ENCODE assay signal across 12 mouse cellular contexts in the genomic region with DNA sequence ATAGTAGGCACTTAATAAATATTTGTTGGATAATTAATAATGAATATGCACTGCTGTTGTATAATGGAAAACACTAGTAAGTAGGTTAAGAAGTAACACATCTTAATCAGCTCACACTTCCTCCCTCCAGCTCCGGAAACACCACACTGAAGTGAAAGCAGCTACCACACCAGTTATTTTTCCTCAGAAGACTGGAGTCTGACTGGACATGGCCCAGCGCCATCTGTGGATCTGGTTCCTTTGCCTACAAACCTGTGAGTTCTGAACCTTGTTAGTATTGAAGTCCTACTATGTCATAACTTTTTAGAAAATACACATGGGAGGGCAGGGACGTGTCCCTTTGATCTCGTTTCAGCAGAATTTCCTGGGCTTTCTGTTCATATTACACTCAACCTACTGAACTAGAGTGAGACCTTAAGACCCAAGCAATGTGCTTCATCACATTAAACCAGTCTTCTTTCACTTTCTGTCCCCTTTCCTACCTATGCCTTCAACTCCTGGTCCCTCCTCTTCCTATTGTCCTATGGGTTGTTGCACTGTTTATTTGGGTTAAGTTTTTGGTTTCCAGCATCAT. TPM values are rescaled to one million over a fixed set of nuclear protein-coding genes. Genes with fewer than 3 reads are reported as not detected.
DNase-seq lines count a peak whose midpoint lies in the region; ATAC-seq lines count a peak whose summit lies in the region.
"Had no signal": no experiment of that assay in that cellular context is flagged by ENCODE, and none has a peak within 500 bp of the region (broad histone marks: within the 10 kb centered on the region; RNA-seq: fewer than 3 reads in every experiment).

No protein-coding gene starts in this region.

- DNase-seq in heart, adult 9 months (ENCODE audit: low spot score in 2 of 2): peak; percentile 12 to 28
- DNase-seq in heart, postnatal 25 days (ENCODE audit: low spot score): no peak
- peak; percentile 40 for DNase-seq in lung, postnatal 25 days (ENCODE audit: low spot score)
- peak; percentile 48 for DNase-seq in thymus, postnatal 0 days (ENCODE audit: low spot score)
- DNase-seq in adrenal gland, adult 18-20 months (ENCODE audit: low spot score in 2 of 2): no peak
- no peak for DNase-seq in adrenal gland, postnatal 14 days
- DNase-seq in kidney, adult 11 months: no peak

- peak; percentile 57 for ATAC-seq in granulocyte monocyte progenitor cell, adult 5-6 weeks (replicated peaks; ENCODE audit: poor library complexity, severe bottlenecking)

- intact Hi-C loops in heart, postnatal 25 days (cut with DNase I): no loop called here

RNA-seq across cellular contexts. Expression of gene Cd84, which starts 1.0 kb away (rescaled TPM):
- 1 to 10 TPM; 1.5 to 2.4 TPM for total RNA-seq in heart, postnatal 25 days (2021)
- total RNA-seq in granulocyte monocyte progenitor cell, adult 5-6 weeks (2014; fragmentation: Nextera tagmentation): 27.8 and 46.4 TPM in 2 replicates
- total RNA-seq in granulocyte monocyte progenitor cell, adult 5-6 weeks (2017): 65.1 and 76.7 TPM in 2 replicates
- 42.9 and 52.1 TPM in 2 replicates for polyA plus RNA-seq in thymus, postnatal 0 days (2015; fragmentation: Nextera tagmentation; extraction: Ambion mirVana)
- 10 to 100 TPM in 1 of 2 experiments, 1 to 10 TPM in 1; 3.7 to 11.1 TPM for total RNA-seq in adrenal gland, adult 18-20 months (2021)
- total RNA-seq in adrenal gland, postnatal 14 days (2021): 2.9 and 9.1 TPM in 2 replicates
- polyA plus RNA-seq: erythroblast, embryonic 14.5 days had no signal

RNA-seq across cellular contexts. Expression of gene Gm10521, which starts 54.9 kb away (rescaled TPM):
- under 1 TPM; 0.08 to 0.16 TPM for total RNA-seq in heart, postnatal 25 days (2021)
- 1.6 and 2.3 TPM in 2 replicates for total RNA-seq in granulocyte monocyte progenitor cell, adult 5-6 weeks (2014; fragmentation: Nextera tagmentation)
- total RNA-seq in granulocyte monocyte progenitor cell, adult 5-6 weeks (2017): 1.3 and 1.9 TPM in 2 replicates
- polyA plus RNA-seq in thymus, postnatal 0 days (2015; fragmentation: Nextera tagmentation; extraction: Ambion mirVana): 0.39 and 0.88 TPM in 2 replicates
- total RNA-seq in adrenal gland, adult 18-20 months (2021): under 1 TPM; 0.10 to 0.51 TPM
- 0.11 and 0.75 TPM in 2 replicates for total RNA-seq in adrenal gland, postnatal 14 days (2021)
- polyA plus RNA-seq: erythroblast, embryonic 14.5 days; intestine, embryonic 14.5 days; limb, embryonic 13.5 days; neural tube, embryonic 15.5 days had no signal

Comparison
In these comparisons a context has a peak if more than half of its experiments do, and no peak if none do; other contexts are left out.
1. DNase-seq: peak in heart, adult 9 months (2 of 2), lung, postnatal 25 days (single experiment) and thymus, postnatal 0 days (single experiment); none in heart, postnatal 25 days (single experiment), adrenal gland, adult 18-20 months (0 of 2), adrenal gland, postnatal 14 days (single experiment) and kidney, adult 11 months (single experiment).